Mouse (Mus musculus) CD4-positive helper T cell, adult 2 months (primary cell): ENCODE data around the gene Sec1.

Experiments
- DNase-seq: peaks from one replicate; pipeline ENCODE4 v3.0.0-alpha.2; 2012; ENCODE audit warnings: low read depth, missing footprints, low spot score

The Sec1 gene

GRCm38 (mm10) chr7:45704730-45705442 is 10.7 kb upstream of the Sec1 start, which contains the start of gene Dbp:
Gene Dbp (plus strand): TSS chr7:45705088.
- peak; percentile 99 for DNase-seq

DNA sequence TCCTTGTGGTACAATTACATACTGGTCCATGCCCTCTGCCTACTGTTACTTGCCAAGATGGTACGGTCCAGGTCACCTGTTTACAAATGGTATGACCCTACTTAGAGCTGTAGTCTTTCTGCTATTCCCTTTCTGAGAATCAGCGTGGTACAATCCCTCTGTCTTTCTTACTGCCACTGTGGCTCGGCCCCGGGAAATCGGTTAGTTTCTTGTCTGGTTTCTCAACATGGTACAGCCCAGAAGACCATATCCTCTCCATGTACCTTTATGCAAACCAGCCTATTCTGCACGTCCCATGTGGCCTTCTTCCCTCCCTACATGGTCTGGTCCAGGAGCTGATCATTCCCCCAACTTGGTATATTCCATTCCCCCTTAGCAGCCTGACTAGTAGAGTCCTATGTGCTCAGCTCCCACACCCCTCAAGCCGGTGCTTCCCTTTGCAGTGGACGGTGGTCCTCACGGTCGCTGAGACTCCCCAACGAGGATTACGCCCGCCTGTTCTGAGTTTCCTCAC is 9.9 kb upstream of the Sec1 start:
- DNase-seq: peak; percentile 82

- DNase-seq: no peak
These were observed 9.4 kb upstream of the Sec1 start for GRCm38 (mm10) chr7:45703521-45704033.

GRCm38 (mm10) chr7:45702809-45703520 is 8.8 kb upstream of the Sec1 start:
- DNase-seq: no peak

DNA sequence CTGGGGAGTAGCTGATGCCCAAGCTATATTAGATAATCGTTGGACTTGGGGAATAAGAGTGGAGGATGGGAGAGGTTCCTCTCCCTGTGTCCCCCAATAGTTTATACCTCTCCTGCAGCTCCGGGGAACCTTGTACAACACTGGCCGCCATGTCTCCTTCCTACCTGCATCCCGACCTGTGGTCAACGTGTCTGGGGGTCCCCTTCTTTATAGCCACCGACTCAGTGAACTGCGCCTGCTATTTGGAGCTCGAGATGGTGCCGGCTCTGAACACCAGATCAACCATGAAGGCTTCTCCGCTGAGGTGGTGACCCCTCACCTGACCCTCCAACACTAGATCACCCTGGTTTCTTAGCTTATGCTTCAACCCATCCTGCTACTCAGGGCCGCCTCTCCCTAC is 8.1 kb upstream of the Sec1 start:
- no peak for DNase-seq

DNA sequence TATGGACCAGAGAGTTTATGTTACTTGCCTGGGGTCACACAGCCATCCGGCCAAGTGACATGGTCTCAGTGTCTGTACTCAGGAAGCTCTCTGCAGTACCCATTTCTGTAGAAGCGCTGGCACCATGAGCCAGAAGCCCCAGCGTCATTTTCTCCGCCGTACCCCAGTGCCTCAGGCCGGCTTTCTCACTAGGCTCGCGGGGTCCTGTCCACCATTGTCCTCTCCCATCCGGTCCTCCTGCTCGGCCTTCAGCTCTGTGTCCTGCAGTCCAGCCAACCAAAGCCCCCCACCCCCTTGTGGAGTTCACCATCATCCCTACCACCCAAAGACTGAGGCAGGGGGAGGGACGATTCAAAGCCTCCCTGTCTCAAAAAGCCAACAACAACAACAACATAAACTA is 7.4 kb upstream of the Sec1 start:
- DNase-seq: no peak

DNA sequence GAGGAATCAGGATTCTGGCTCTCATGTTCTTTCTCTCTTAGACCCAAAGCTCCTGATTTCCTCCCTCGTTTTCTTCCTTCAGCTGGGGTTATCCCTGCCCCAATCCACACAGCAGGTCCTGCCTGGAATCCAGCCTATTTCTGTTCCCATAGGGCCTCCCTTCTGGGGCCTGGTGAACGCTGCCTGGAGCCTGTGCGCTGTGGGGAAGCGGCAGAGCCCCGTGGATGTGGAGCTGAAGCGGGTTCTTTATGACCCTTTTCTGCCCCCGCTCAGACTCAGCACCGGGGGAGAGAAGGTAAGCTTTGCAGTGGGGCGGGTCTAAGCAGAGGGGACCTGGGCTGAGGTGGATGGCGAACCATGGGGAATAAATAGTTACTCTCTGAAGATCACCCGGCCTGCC is 6.9 kb upstream of the Sec1 start:
- no peak for DNase-seq

- DNase-seq: peak; percentile 73
These were observed 6.3 kb upstream of the Sec1 start for GRCm38 (mm10) chr7:45700301-45701015.

GRCm38 (mm10) chr7:45699523-45700141 is 5.4 kb upstream of the Sec1 start, which contains the start of gene Car11:
Gene Car11 (plus strand): TSS chr7:45699843.
- DNase-seq: no peak

- no peak for DNase-seq
These were observed 3.7 kb upstream of the Sec1 start for GRCm38 (mm10) chr7:45697894-45698293.

GRCm38 (mm10) chr7:45695098-45695497 is 896 bp upstream of the Sec1 start:
- DNase-seq: peak; percentile 62

GRCm38 (mm10) chr7:45692364-45692763 is 1.8 kb downstream of the Sec1 start:
- no peak for DNase-seq

- DNase-seq: no peak
These were observed 4.4 kb downstream of the Sec1 start for GRCm38 (mm10) chr7:45689800-45690199.

GRCm38 (mm10) chr7:45689099-45689498 is 5.1 kb downstream of the Sec1 start:
- DNase-seq: no peak

DNA sequence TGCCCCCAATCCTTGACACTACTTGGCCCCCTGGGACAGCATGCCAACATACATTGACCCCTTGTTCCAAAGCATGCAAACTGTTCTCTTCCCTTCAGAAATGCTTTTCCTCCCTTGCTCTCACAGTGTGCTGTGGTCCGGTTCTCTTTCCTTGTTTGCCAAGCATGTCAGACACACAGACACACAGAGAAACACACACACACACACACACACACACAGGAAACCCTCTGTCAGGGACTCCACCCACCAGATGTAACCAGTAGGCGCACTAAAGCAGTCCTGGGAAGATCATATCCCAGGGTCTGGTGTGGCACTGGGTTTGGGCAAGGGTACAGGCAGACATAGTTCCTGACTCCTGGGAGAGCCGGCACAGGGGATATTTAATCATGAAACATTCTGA is 7.4 kb downstream of the Sec1 start:
- peak; percentile 40 for DNase-seq

- no peak for DNase-seq
These were observed 8.4 kb downstream of the Sec1 start for GRCm38 (mm10) chr7:45685811-45686210.

DNA sequence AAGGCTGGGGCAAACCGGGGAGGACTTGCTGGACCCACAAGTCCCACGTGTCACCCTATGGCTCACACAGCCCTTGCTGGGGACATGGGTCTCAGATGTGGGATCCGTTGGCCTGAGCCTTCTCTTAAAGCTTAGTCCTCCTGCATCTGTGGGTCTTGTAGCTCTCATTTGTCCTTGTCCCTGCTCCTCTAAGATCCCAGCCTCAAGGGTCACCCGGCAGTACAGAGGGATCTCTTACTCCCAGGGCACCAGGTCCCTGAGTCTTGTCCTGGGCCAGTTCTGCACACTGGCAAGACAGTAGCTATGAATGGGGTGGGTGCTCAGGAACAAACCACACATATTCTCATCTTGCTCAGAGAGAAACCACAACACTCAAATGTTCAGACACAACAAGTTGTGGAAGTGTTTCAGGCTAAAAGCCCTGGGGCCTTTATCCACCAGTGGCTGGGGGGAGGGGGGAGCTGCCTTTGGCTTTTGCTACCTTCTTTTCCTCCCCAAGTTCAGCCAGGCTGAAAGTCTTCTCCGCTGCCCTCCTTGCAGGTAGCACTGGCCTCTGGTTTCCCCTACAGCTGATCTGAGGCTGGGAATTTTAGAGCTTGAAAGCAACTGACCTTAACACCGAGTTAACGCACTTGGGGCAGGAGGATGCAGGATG is 10.7 kb downstream of the Sec1 start, which contains the start of gene Ntn5:
Gene Ntn5 (plus strand): TSS at position 627 of the 655 bp plus-strand sequence.
- peak; percentile 41 for DNase-seq

- DNase-seq: peak; percentile 82
These were observed 11.8 kb downstream of the Sec1 start for GRCm38 (mm10) chr7:45682144-45683126.

DNA sequence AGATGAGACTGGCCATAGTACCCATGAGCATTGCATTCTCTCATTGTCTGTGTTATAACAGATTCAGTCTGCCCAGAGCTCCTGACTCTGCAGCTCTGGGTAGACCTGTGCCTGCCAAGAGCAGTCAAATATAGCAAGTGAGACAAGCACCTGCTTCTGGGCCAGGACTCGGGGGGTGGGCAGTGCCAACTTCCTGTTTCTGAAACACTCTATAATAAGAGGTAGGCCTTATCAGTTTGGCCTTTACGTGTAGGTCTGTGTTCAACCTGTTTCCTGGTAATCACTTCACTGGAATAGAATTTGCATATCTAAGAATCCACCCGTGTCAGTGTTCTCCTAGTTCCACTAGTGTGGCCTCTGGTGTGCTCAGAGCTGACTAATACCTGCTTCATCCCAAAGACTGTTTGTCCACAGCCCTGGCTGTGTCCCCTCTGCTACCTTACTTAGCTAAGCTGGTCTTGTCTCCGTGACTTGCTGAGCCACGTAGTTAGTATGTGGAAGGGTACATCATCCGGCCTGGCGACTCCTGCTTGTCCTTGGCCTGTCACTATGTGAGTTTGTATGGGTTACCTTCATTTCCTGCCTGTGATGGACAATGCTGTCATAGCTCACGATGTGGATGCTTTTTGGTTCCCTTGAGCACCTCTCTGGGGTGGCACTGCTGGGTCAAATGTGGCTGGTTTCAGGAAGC is 13.0 kb downstream of the Sec1 start:
- no peak for DNase-seq
